Mouse (Mus musculus): ENCODE results near the gene Timm9.

Timm9 gene

GRCm38 (mm10) chr12:71136130-71136973, at the start of gene Timm9, which contains the start of gene 2700049A03Rik:
Gene Timm9 (minus strand): TSS chr12:71136684.
Gene 2700049A03Rik (plus strand): TSS chr12:71136848.
- peak; percentile 50 to 63 for DNase-seq (ENCODE audit: low spot score in 2 of 2)

- DNase-seq (ENCODE audit: low spot score in 2 of 2) = no peak
Observed at GRCm38 (mm10) chr12:71184396-71184795, 47.9 kb upstream of the Timm9 start.

DNA sequence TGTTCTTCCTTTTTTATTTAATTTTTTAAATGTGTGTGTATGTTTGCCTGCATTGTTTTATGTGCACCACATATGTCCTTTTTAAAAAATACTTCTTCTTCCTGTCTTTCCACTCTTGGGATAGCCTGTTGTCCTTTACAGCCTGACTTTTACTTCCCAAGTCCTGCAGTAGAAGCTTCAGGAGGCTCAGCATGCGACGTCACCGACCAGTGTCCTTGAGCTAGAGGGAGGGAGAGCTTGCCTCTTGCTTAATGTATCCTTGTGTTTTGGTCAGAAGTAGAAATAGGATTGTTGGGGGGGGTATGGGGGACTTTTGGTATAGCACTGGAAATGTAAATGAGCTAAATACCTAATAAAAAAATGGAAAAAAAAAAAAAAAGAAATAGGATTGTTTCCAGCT, 47.3 kb upstream of the Timm9 start:
- DNase-seq (ENCODE audit: low spot score in 2 of 2) = no peak

DNA sequence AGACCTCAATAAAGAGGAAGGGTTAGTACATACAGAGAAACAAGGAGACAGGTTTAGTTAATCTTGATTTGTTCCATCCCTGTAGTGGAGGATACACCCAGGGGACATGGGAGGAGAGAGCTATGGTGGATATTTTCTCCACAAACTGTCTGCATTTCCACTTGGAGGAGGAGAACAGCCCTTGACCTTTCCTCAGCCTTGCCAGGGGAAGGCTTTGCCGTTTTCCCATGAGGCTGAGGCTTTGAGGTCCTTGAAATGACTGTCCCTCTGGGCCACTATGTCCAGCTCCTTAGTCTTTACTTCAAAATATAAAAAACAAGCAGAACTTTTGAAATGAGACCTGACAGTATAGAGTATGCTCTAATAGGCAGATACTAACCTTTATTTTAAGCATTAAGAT, 33.4 kb upstream of the Timm9 start:
- no peak for DNase-seq (ENCODE audit: low spot score in 2 of 2)

DNA sequence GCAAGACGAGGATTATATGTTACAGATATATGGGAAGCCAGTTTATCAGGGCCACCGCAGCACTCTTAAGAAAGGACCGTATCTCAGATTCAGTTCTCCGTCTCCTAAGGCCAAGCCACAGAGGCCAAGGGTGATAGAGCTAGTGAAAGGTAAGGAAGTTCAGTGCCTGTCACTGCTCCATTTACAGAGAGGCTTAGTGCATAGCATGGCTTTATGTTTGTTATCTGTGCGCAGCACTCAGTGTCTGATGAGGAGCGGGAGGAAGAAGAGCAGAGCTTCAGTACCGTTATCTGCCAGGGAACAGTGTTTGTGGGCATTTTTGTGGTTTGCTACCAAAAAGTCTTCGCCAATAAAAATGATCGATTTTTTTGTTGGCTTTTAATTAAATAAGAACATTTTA, 27.9 kb upstream of the Timm9 start:
- DNase-seq (ENCODE audit: low spot score in 2 of 2) = no peak

DNA sequence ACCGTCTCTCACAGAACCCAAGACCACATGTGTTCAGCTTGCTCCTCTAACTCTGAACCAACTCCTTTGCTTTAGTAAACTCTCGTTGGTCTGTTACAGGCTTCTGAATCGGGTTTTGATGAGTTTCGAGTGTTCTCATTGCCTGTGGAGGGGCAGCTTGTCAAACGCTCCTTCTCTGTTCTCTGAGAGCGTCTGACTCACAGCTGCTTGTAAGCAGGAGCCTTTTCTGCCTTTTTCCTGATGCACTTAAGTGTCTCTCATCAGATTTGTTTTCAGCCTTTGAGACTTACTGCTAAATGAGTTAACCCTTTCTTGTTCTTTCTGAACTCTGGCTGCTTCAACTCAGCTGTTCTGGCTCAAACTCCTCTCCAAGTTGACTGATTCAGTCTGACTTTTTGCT, 21.5 kb upstream of the Timm9 start:
- DNase-seq (ENCODE audit: low spot score in 2 of 2) = no peak

DNA sequence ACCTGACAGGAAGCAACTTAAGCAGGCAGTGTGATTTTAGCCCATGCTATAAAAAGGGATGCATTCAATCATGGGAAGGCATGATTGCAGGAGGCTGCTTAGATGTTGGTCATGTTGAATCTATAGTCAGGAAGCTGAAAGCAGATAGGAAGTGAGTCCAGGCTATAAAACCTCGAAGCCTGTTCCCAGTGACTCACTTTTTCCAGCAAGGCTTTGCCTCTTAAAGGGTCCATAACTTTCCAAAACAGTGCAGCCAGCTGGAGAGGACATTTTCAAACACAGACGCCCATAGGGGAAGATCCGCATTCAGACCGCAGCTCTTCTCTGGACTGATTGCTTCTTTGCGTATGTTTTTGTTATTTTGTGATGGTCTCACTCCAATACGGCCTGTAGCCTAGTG, 18.5 kb upstream of the Timm9 start:
- no peak for DNase-seq (ENCODE audit: low spot score in 2 of 2)

GRCm38 (mm10) chr12:71150167-71150566, 13.7 kb upstream of the Timm9 start:
- DNase-seq (ENCODE audit: low spot score in 2 of 2) = no peak

DNA sequence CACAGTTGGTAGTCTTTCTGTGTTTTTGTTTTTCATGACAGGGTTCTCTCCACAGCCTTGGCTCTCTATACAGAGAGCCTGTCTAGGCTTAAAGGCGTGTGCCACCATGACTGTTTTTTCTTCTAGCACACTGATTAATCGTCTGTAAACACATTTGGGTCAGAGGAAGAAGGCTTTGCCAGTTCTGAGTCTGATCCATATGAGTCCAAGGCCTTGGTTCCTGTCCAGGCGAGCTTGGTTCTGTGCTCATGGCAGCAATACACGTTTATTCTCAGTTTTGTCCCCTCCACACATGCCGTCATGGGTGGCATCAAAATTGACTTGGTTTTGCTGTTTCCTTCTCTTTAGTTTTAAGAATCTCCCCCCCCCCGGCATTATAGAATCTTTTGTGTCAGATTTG, 13.0 kb upstream of the Timm9 start:
- no peak for DNase-seq (ENCODE audit: low spot score in 2 of 2)

GRCm38 (mm10) chr12:71148801-71149200, 12.3 kb upstream of the Timm9 start:
- no peak for DNase-seq (ENCODE audit: low spot score in 2 of 2)

DNA sequence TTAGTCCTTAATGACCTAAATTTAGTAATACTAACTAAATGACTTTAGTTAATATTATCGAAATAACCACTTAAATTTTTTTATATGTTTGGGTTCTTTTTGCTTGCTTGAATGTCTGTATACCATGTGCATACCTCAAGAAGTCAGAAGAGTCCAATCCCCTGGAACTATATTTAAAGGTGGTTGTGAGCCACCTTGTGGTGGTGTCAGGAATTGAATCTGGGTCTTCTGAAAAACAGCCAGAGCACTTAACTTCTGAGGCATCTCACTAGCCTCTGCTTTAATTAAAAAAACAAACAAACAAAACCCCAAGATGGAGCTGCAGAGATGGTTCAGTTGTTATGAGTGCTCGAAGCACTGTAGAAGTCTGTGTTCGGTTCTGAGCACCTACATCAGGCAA, 11.2 kb upstream of the Timm9 start:
- peak; percentile 29 to 38 for DNase-seq (ENCODE audit: low spot score in 2 of 2)

DNA sequence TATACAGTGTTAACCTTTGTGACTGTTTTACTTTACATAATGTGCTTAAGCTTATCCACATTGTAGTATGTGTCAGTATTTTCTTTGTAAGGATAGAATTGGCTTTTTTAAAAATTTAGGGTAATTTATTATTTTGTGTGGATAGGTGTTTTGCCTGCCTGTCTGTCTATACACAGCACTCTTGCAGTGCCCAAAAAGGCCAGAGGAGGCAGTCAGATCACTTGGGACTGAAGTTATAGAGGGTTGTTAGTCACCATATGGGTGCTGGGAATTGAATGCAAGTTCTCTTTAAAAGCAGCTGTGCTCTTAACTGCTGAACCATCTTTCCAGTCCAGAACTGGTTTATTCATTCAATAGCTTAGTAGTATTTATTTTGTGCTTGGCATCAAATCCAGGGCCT, 4.7 kb upstream of the Timm9 start:
- DNase-seq (ENCODE audit: low spot score in 2 of 2) = no peak

- no peak for DNase-seq (ENCODE audit: low spot score in 2 of 2)
Observed at GRCm38 (mm10) chr12:71139258-71139828, 2.9 kb upstream of the Timm9 start.

DNA sequence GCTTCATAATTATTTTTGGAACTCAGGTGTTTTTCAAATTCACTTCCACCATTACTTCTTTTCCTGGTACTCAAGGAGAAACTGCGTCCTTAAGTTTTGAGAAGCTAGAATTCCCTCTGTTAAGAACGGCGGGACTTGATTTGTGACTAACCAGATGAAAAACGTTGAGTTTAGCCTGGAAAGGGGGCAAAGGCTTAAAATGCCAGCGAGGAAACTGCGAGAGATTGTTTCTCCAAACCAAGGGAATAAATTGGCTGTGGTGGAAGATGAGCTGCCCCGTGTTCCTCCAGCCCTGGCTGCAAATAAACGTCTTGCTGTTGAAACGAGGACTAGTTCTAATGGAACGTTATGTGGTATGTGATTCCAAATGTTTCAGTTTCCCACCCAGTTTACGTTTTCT, 1.2 kb upstream of the Timm9 start:
- DNase-seq (ENCODE audit: low spot score in 2 of 2) = no peak

- DNase-seq (ENCODE audit: low spot score in 2 of 2) = peak; percentile 71 to 80
Observed at GRCm38 (mm10) chr12:71136974-71137491, 549 bp upstream of the Timm9 start.

DNA sequence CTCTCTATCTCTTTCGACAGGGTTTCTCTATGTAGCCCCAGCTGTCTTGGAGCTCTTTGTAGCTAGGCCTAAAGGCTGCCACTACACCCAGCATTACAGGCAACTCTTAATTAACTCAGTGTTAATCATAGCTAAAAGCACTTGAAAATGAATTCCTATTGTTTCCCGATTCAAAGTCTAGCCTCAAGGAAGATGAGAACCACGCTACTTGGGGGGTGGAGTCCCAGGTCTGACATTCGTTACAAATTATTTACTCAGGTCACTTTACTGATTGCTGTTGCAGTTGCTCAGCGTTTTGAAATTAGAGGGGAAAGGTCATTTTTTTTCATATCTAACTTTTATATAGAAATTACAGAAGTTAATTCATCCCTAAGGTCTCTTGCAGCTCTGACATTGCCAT, 903 bp downstream of the Timm9 start:
- no peak for DNase-seq (ENCODE audit: low spot score in 2 of 2)

- peak in 1 of 2 experiments; percentile 55 for DNase-seq (ENCODE audit: low spot score in 2 of 2)
Observed at GRCm38 (mm10) chr12:71123286-71123685, 13.2 kb downstream of the Timm9 start.

- DNase-seq (ENCODE audit: low spot score in 2 of 2) = no peak
Observed at GRCm38 (mm10) chr12:71122731-71123130, 13.8 kb downstream of the Timm9 start.

DNA sequence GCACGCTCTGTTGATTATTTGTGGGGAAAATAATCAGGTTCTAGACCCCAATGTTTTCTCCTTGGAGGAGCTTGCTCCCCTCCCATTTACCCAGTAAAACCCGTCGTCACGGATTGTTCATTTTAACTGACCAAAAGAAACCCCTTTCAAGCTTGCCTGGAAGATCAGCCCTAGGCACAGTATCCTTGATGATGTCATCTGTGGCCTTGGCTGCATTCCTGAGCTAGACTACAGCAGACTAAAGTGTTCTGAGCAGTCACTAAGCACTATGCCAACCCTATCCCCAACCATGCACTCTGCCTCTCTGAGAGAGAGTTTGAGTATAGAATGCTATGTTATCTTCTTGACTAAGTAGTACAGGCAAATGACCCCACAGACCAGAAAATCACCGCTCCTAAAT, 20.1 kb downstream of the Timm9 start:
- DNase-seq (ENCODE audit: low spot score in 2 of 2) = no peak

DNA sequence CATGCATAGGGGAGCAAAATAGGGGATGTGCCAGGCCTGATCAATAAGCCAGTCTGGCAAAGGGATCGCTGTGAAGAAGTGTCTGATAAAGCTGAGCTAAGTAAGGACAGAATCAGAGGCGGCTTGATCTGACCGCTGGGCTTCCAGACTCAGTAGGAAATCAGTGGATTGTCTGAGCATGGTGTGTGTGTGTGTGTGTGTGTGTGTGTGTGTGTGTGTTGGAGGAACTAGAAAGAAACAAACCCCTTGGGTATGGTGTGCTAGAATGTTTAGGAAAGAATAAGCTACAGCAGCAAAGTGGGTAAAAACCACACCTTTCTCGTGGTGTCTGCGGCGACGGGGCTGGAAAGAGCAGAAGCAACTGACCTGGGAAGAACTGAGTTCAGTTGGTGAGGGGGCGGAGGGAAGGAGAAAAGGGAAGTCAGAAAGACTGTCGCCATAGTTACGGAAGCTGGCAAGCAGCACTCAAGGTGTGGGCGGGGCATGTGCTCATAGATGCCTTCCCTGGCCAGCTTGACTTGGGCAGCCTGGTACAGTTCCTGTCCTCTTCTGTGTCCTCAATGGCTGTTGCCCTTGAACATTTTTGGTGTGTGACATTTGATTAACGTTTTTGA, 22.7 kb downstream of the Timm9 start:
- no peak for DNase-seq (ENCODE audit: low spot score in 2 of 2)

- DNase-seq (ENCODE audit: low spot score in 2 of 2) = no peak
Observed at GRCm38 (mm10) chr12:71113074-71113473, 23.4 kb downstream of the Timm9 start.

- DNase-seq (ENCODE audit: low spot score in 2 of 2) = peak in 1 of 2 experiments; percentile 13
Observed at GRCm38 (mm10) chr12:71111331-71111730, 25.2 kb downstream of the Timm9 start, which contains the start of gene Tomm20l. Gene Tomm20l (plus strand): TSS chr12:71111428.
